Mouse (Mus musculus): ENCODE data around the gene Prrt3. TPM values are rescaled to one million over a fixed set of nuclear protein-coding genes. Genes with fewer than 3 reads are reported as not detected.

The Prrt3 gene
- polyA plus RNA-seq, 1 experiment from 2014 or later, result 0.27 TPM

GRCm38 (mm10) chr6:113444207-113444965 is 57.3 kb downstream of the Prrt3 start:
- 89% methylated on average over 6 of the region's 8 CpGs for WGBS
- H3K9ac ChIP-seq (ENCODE audit: low read length), result no peak overlapping the region

More at GRCm38 (mm10) chr6:113444207-113444965, 57.3 kb downstream of the Prrt3 start:
- Histone ChIP-seq H3K4me2 (ENCODE audit: low read length) (no peak overlapping the region), H3K27me3 (ENCODE audit: control insufficient read depth, insufficient read depth, low read length) (no peaks in the 10 kb centered on the region), H3K4me1 (ENCODE audit: control insufficient read depth in 2 of 2, insufficient read depth in 2 of 2, low read length in 2 of 2) (peaks cover 7 to 11% of the 10 kb centered on the region in 2 experiments; a peak in 3 of 4 replicates), H3K27ac (replicated peaks in 1 of 2; ENCODE audit: control insufficient read depth in 1 of 2, insufficient read depth in 1 of 2, low read depth in 2 of 2, low read length in 2 of 2) (no peak overlapping the region), H3K9me3 (ENCODE audit: control insufficient read depth, low read length) (no peaks in the 10 kb centered on the region), H3K4me3 (ENCODE audit: control insufficient read depth in 1 of 2, insufficient read depth in 1 of 2, low read depth in 1 of 2, low read length in 2 of 2) (no peak overlapping the region), H3K36me3 (ENCODE audit: control insufficient read depth, insufficient read depth, low read length) (peaks cover 30% of the 10 kb centered on the region)
- no peak for ATAC-seq (ENCODE audit: insufficient number of reproducible peaks, insufficient read depth, low FRiP score, low read depth)

Small RNA genes within 50 kb of the gene (microRNA-seq; reads per million reads assigned to microRNA genes)
- gene Gm23365, result not detected

Other genes with a start within 250 kb of the Prrt3 start
- 0.07 TPM in 1 of 2 replicates, not detected in the other for gene Cpne9, start 219.6 kb downstream of the Prrt3 start, polyA plus RNA-seq (2014; fragmentation: Nextera tagmentation; extraction: Ambion mirVana)
- gene Brpf1, start 194.8 kb downstream of the Prrt3 start, polyA plus RNA-seq (2014; fragmentation: Nextera tagmentation; extraction: Ambion mirVana), result 11.7 and 11.8 TPM in 2 replicates
- 10.1 and 10.3 TPM in 2 replicates for gene Ogg1, start 175.0 kb downstream of the Prrt3 start, polyA plus RNA-seq (2014; fragmentation: Nextera tagmentation; extraction: Ambion mirVana)
- gene Camk1, start 157.9 kb downstream of the Prrt3 start, polyA plus RNA-seq (2014; fragmentation: Nextera tagmentation; extraction: Ambion mirVana), result 131 and 134 TPM in 2 replicates
- 38.6 and 42.2 TPM in 2 replicates for gene Tada3, start 124.0 kb downstream of the Prrt3 start, polyA plus RNA-seq (2014; fragmentation: Nextera tagmentation; extraction: Ambion mirVana)
- gene Arpc4, start 123.8 kb downstream of the Prrt3 start, polyA plus RNA-seq (2014; fragmentation: Nextera tagmentation; extraction: Ambion mirVana), result 145 and 155 TPM in 2 replicates
- 1.0 and 1.4 TPM in 2 replicates for gene Ttll3, start 112.7 kb downstream of the Prrt3 start, polyA plus RNA-seq (2014; fragmentation: Nextera tagmentation; extraction: Ambion mirVana)
- 11.1 and 12.8 TPM in 2 replicates for gene Rpusd3, start 82.6 kb downstream of the Prrt3 start, polyA plus RNA-seq (2014; fragmentation: Nextera tagmentation; extraction: Ambion mirVana)
- gene Cidec, start 66.2 kb downstream of the Prrt3 start, polyA plus RNA-seq (2014; fragmentation: Nextera tagmentation; extraction: Ambion mirVana), result not detected in 2 replicates
- gene Jagn1, start 59.4 kb downstream of the Prrt3 start, polyA plus RNA-seq (2014; fragmentation: Nextera tagmentation; extraction: Ambion mirVana), result 54.2 and 57.5 TPM in 2 replicates
- gene Il17re, start 43.4 kb downstream of the Prrt3 start, polyA plus RNA-seq (2014; fragmentation: Nextera tagmentation; extraction: Ambion mirVana), result 0.99 and 1.4 TPM in 2 replicates
- gene Il17rc, start 30.5 kb downstream of the Prrt3 start, polyA plus RNA-seq (2014; fragmentation: Nextera tagmentation; extraction: Ambion mirVana), result 5.6 and 9.5 TPM in 2 replicates
- gene Creld1, start 18.6 kb downstream of the Prrt3 start, polyA plus RNA-seq (2014; fragmentation: Nextera tagmentation; extraction: Ambion mirVana), result 30.7 and 32.6 TPM in 2 replicates
- gene Emc3, start 29.7 kb upstream of the Prrt3 start, polyA plus RNA-seq (2014; fragmentation: Nextera tagmentation; extraction: Ambion mirVana), result 84.6 and 89.2 TPM in 2 replicates
- 10.1 and 10.6 TPM in 2 replicates for gene Fancd2, start 29.8 kb upstream of the Prrt3 start, polyA plus RNA-seq (2014; fragmentation: Nextera tagmentation; extraction: Ambion mirVana)
- gene Fancd2os, start 98.8 kb upstream of the Prrt3 start, polyA plus RNA-seq (2014; fragmentation: Nextera tagmentation; extraction: Ambion mirVana), result 0.31 TPM in 1 of 2 replicates, not detected in the other
- 184 and 197 TPM in 2 replicates for gene Brk1, start 102.8 kb upstream of the Prrt3 start, polyA plus RNA-seq (2014; fragmentation: Nextera tagmentation; extraction: Ambion mirVana)
- gene Vhl, start 122.0 kb upstream of the Prrt3 start, polyA plus RNA-seq (2014; fragmentation: Nextera tagmentation; extraction: Ambion mirVana), result 34.5 and 36.6 TPM in 2 replicates
- gene Irak2, start 136.5 kb upstream of the Prrt3 start, polyA plus RNA-seq (2014; fragmentation: Nextera tagmentation; extraction: Ambion mirVana), result 3.9 and 4.7 TPM in 2 replicates
- 0.93 and 1.1 TPM in 2 replicates for gene Tatdn2, start 195.1 kb upstream of the Prrt3 start, polyA plus RNA-seq (2014; fragmentation: Nextera tagmentation; extraction: Ambion mirVana)
- gene Ghrl, start 217.9 kb upstream of the Prrt3 start, polyA plus RNA-seq (2014; fragmentation: Nextera tagmentation; extraction: Ambion mirVana), result 0.23 TPM in 1 of 2 replicates, not detected in the other
- gene Sec13, start 238.8 kb upstream of the Prrt3 start, polyA plus RNA-seq (2014; fragmentation: Nextera tagmentation; extraction: Ambion mirVana), result 186 and 211 TPM in 2 replicates

Data from heart, embryonic 14.5 days (tissue).